Mouse (Mus musculus): ENCODE measurements at regions not wholly inside any gene's neighbourhood (a gene's known extent, or its start where the extent isn't known, plus 50 kb on each side); places are given as distances from the start of the nearest gene placed in this dataset.

DNA sequence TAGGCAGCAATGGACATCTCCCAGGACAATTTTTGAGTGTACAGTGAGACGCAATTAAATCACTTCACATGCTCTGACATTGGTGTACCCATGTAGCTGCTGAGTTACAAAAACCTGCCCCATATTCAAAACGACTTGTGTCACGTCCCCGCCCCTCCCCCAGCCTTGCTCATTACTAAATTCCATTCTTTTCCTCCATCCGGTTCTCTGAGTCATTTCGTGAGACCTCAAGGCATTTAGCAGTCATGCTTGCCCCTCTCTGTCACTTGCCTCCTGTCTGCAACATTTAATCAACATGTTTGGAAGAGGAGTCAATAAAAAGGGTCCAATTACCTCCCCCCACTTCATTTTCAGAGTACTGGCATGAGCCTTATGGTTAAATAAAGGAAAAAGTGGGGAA, 156.3 kb upstream of the Id4 start:
- in situ Hi-C loops (cut with MboI; ENCODE audit: low pct_ligation_motif_present, low pct_unique_long_range_greater_than_20kb, low sequenced_read_pairs) = no loop called here
- no peak overlapping the region for H3K9ac ChIP-seq (ENCODE audit: insufficient read depth, low read depth)
- peaks cover 72% of the 10 kb centered on the region for H3K9me3 ChIP-seq (replicated peaks; ENCODE audit: low read length)

DNA sequence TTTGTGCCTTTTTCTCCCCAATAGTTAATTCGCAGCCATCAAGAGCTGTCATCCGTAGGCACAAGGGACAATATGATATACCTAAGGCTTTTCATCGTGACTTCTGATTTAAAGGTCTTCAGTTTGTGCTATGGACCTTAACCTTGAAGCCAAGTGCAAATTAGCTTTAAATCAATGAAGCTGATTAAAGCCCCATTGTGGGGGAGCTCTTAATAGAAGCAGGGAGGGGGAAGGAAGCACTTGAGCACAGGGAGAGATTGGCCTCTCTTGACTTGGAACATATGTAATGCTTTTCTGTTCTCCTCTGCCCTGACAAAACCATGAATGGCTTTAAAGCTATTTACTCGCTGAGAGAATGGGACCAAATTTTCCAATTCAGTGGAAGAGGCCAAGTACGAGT, 154.1 kb upstream of the Id4 start:
- DNase-seq (ENCODE audit: extremely low read depth) = no peak
- Histone ChIP-seq H3K4me1 (ENCODE audit: control insufficient read depth in 1 of 2, insufficient read depth in 2 of 2) (no peaks in the 10 kb centered on the region), H3K9me3 (replicated peaks; ENCODE audit: low read length) (peaks cover 78% of the 10 kb centered on the region), H3K27me3 (replicated peaks) (no peaks in the 10 kb centered on the region), H3K9ac (ENCODE audit: insufficient read depth, low read depth) (no peak overlapping the region), H3K4me2 (ENCODE audit: insufficient read depth, low read depth, poor library complexity, severe bottlenecking) (no peak overlapping the region), H3K79me2 (replicated peaks; ENCODE audit: control insufficient read depth, extremely low read depth, insufficient read depth, poor library complexity, severe bottlenecking) (no peaks in the 10 kb centered on the region), H3K4me3 (replicated peaks in 1 of 3; ENCODE audit: low read depth in 2 of 3, low read length in 2 of 3, poor library complexity in 1 of 3) (no peak overlapping the region), H3K27ac (ENCODE audit: insufficient read depth, low read depth) (no peak overlapping the region), H3K36me3 (replicated peaks in 1 of 2; ENCODE audit: control insufficient read depth in 1 of 2, insufficient read depth in 1 of 2, low read length in 1 of 2) (no peaks in the 10 kb centered on the region)
- TF ChIP-seq GABPA (IDR thresholded peaks at IDR 0.05; ENCODE audit: insufficient replicate concordance, low read depth, low read length) = no peak
- no peak for TF ChIP-seq MXI1 (IDR thresholded peaks at IDR 0.05; ENCODE audit: low read depth, low read length)
- no peak for TF ChIP-seq USF2 (conservative IDR thresholded peaks at IDR 0.05; ENCODE audit: low read depth, low read length)
- TF ChIP-seq CTCF (conservative IDR thresholded peaks at IDR 0.05 in 1 of 2, IDR thresholded peaks at IDR 0.05 in 1 of 2; ENCODE audit: low read depth in 2 of 2, low read length in 2 of 2) = no peak
- TF ChIP-seq MAZ (IDR thresholded peaks at IDR 0.05; ENCODE audit: low read depth, low read length) = no peak
- dilution Hi-C loops (cut with MboI; ENCODE audit: extremely low pct_ligation_motif_present, extremely low pct_unique_long_range_greater_than_20kb, low sequenced_read_pairs) = no loop called here
- in situ Hi-C loops (cut with MboI; ENCODE audit: low pct_ligation_motif_present, low pct_unique_long_range_greater_than_20kb, low sequenced_read_pairs) = no loop called here

More for the DNA sequence above, 156.3 kb upstream of the Id4 start:
- dilution Hi-C loops (cut with MboI; ENCODE audit: extremely low pct_ligation_motif_present, extremely low pct_unique_long_range_greater_than_20kb, low sequenced_read_pairs) = no loop called here
- Histone ChIP-seq H3K27me3 (replicated peaks) (no peaks in the 10 kb centered on the region), H3K79me2 (replicated peaks; ENCODE audit: control insufficient read depth, extremely low read depth, insufficient read depth, poor library complexity, severe bottlenecking) (no peaks in the 10 kb centered on the region), H3K4me1 (ENCODE audit: control insufficient read depth in 1 of 2, insufficient read depth in 2 of 2) (no peaks in the 10 kb centered on the region), H3K4me3 (replicated peaks in 1 of 3; ENCODE audit: low read depth in 2 of 3, low read length in 2 of 3, poor library complexity in 1 of 3) (no peak overlapping the region), H3K36me3 (replicated peaks in 1 of 2; ENCODE audit: control insufficient read depth in 1 of 2, insufficient read depth in 1 of 2, low read length in 1 of 2) (no peaks in the 10 kb centered on the region), H3K27ac (ENCODE audit: insufficient read depth, low read depth) (no peak overlapping the region), H3K4me2 (ENCODE audit: insufficient read depth, low read depth, poor library complexity, severe bottlenecking) (no peak overlapping the region)
- TF ChIP-seq ZC3H11A (IDR thresholded peaks at IDR 0.05; ENCODE audit: low read depth, low read length) = no peak
- TF ChIP-seq JUND (conservative IDR thresholded peaks at IDR 0.05; ENCODE audit: low read depth, low read length) = no peak
- no peak for TF ChIP-seq E2F4 (IDR thresholded peaks at IDR 0.05; ENCODE audit: insufficient replicate concordance, low read depth, low read length)
- no peak for TF ChIP-seq POLR2A (IDR thresholded peaks at IDR 0.05; ENCODE audit: low read depth, low read length)
- no peak for TF ChIP-seq CHD2 (IDR thresholded peaks at IDR 0.05; ENCODE audit: low read length)
- TF ChIP-seq MAX (IDR thresholded peaks at IDR 0.05; ENCODE audit: low read length) = no peak
- no peak for TF ChIP-seq BHLHE40 (IDR thresholded peaks at IDR 0.05; ENCODE audit: low read depth, low read length)
- TF ChIP-seq POLR2AphosphoS2 (IDR thresholded peaks at IDR 0.05; ENCODE audit: low read depth, low read length) = no peak
- no peak for DNase-seq (ENCODE audit: extremely low read depth)

DNA sequence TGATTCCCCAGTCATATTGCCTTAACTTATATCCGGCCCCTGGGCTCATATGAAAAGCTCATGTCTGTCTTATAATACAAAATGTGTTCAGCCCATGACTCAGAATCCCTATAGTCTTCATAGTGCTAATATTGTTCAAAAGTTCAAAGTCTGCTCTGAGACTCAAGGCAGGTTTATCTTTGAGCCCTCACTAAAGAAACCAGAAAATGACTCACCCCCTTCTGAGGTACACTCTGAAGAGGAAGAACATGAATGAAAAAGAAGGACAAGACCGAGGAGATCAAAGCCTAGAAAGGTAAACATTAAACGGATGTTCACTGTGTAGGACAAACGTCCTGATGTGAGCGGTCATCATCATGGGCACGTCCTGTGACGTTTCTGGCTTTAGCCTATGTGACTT, 145.1 kb upstream of the Id4 start:
- H3K27me3 ChIP-seq (replicated peaks) = no peaks in the 10 kb centered on the region
- TF ChIP-seq MYC (IDR thresholded peaks at IDR 0.05; ENCODE audit: low read depth, low read length) (no peak), POLR2A (IDR thresholded peaks at IDR 0.05; ENCODE audit: low read depth, low read length) (no peak), E2F4 (IDR thresholded peaks at IDR 0.05; ENCODE audit: insufficient replicate concordance, low read depth, low read length) (no peak), KAT2A (IDR thresholded peaks at IDR 0.05; ENCODE audit: insufficient replicate concordance, low read length) (no peak), USF1 (IDR thresholded peaks at IDR 0.05; ENCODE audit: low read depth, low read length) (no peak), PAX5 (IDR thresholded peaks at IDR 0.05; ENCODE audit: low read length) (no peak), MAFK (IDR thresholded peaks at IDR 0.05; ENCODE audit: insufficient replicate concordance, low read length) (no peak), TBP (conservative IDR thresholded peaks at IDR 0.05; ENCODE audit: low read depth, low read length) (no peak), MAX (IDR thresholded peaks at IDR 0.05; ENCODE audit: low read length) (no peak), RAD21 (IDR thresholded peaks at IDR 0.05; ENCODE audit: low read depth, low read length) (no peak), MXI1 (IDR thresholded peaks at IDR 0.05; ENCODE audit: low read depth, low read length) (no peak), MAZ (IDR thresholded peaks at IDR 0.05; ENCODE audit: low read depth, low read length) (no peak), ZC3H11A (IDR thresholded peaks at IDR 0.05; ENCODE audit: low read depth, low read length) (no peak), ELF1 (IDR thresholded peaks at IDR 0.05; ENCODE audit: low read depth, low read length) (no peak), GABPA (IDR thresholded peaks at IDR 0.05; ENCODE audit: insufficient replicate concordance, low read depth, low read length) (no peak), NELFE (IDR thresholded peaks at IDR 0.05; ENCODE audit: low read depth, low read length) (no peak), CHD1 (IDR thresholded peaks at IDR 0.05; ENCODE audit: low read depth, low read length) (no peak), IRF4 (IDR thresholded peaks at IDR 0.05; ENCODE audit: low read depth, low read length) (no peak), ZKSCAN1 (IDR thresholded peaks at IDR 0.05; ENCODE audit: borderline replicate concordance, low read depth, low read length) (no peak)
- H3K36me3 ChIP-seq (replicated peaks in 1 of 2; ENCODE audit: control insufficient read depth in 1 of 2, insufficient read depth in 1 of 2, low read length in 1 of 2) = no peaks in the 10 kb centered on the region
- dilution Hi-C loops (cut with MboI; ENCODE audit: extremely low pct_ligation_motif_present, extremely low pct_unique_long_range_greater_than_20kb, low sequenced_read_pairs) (no loop called here), in situ Hi-C loops (cut with MboI; ENCODE audit: low pct_ligation_motif_present, low pct_unique_long_range_greater_than_20kb, low sequenced_read_pairs) (no loop called here)
- H3K79me2 ChIP-seq (replicated peaks; ENCODE audit: control insufficient read depth, extremely low read depth, insufficient read depth, poor library complexity, severe bottlenecking) = no peaks in the 10 kb centered on the region
- no peaks in the 10 kb centered on the region for H3K4me1 ChIP-seq (ENCODE audit: control insufficient read depth in 1 of 2, insufficient read depth in 2 of 2)
- H3K4me2 ChIP-seq (ENCODE audit: insufficient read depth, low read depth, poor library complexity, severe bottlenecking) = no peak overlapping the region; the same call in 1 of the 2 replicates
- H3K9ac ChIP-seq (ENCODE audit: insufficient read depth, low read depth) = no peak overlapping the region
- no peak overlapping the region for H3K27ac ChIP-seq (ENCODE audit: insufficient read depth, low read depth)
- DNase-seq (ENCODE audit: extremely low read depth) = no peak
- H3K9me3 ChIP-seq (replicated peaks; ENCODE audit: low read length) = peaks cover 73% of the 10 kb centered on the region
- no peak overlapping the region for H3K4me3 ChIP-seq (replicated peaks in 1 of 3; ENCODE audit: low read depth in 2 of 3, low read length in 2 of 3, poor library complexity in 1 of 3)
